ENCODE assay signal across 22 mouse cellular contexts in genomic region chr7:109454856-109455255, GRCm38 (mm10). TPM values are rescaled to one million over a fixed set of nuclear protein-coding genes. Genes with fewer than 3 reads are reported as not detected.
DNase-seq lines count a peak whose midpoint lies in the region; ATAC-seq and TF ChIP-seq lines count a peak whose summit lies in the region.
"Had no signal": no experiment of that assay in that cellular context is flagged by ENCODE, and none has a peak within 500 bp of the region (broad histone marks: within the 10 kb centered on the region; RNA-seq: fewer than 3 reads in every experiment).

No protein-coding gene starts in this region.

- TF ChIP-seq POLR2A in cerebellum, adult 2 months (IDR thresholded peaks at IDR 0.05; ENCODE audit: borderline replicate concordance, insufficient read depth, low read length) = no peak

- no peak overlapping the region for H3K9ac ChIP-seq in liver, postnatal 0 days (replicated peaks)
- no peak overlapping the region for H3K9ac ChIP-seq in liver, embryonic 12.5 days
- H3K9ac ChIP-seq: embryonic facial prominence, embryonic 12.5 days; forebrain, embryonic 13.5 days; forebrain, embryonic 15.5 days; forebrain, postnatal 0 days had no signal

- no peak overlapping the region for H3K4me3 ChIP-seq in cerebellum, adult 2 months (replicated peaks; ENCODE audit: insufficient read depth, low read depth, low read length)
- no peak overlapping the region for H3K4me3 ChIP-seq in liver, postnatal 0 days (ENCODE audit: low read depth, low read length)
- no peak overlapping the region for H3K4me3 ChIP-seq in liver, embryonic 12.5 days
- H3K4me3 ChIP-seq: embryonic facial prominence, embryonic 10.5 days; embryonic facial prominence, embryonic 12.5 days; forebrain, embryonic 13.5 days; forebrain, embryonic 15.5 days had no signal

- WGBS in cerebellum, adult 2 months = 43% methylated on average over 9 of the region's 9 CpGs
- 81% methylated on average over 9 of the region's 9 CpGs for WGBS in liver, postnatal 0 days (ENCODE audit: insufficient replicate concordance)
- 73% methylated on average over 9 of the region's 9 CpGs for WGBS in liver, embryonic 12.5 days (ENCODE audit: insufficient replicate concordance)

- peaks cover 9% of the 10 kb centered on the region; the same call in 1 of the 2 replicates for H3K4me1 ChIP-seq in cerebellum, adult 2 months (ENCODE audit: control insufficient read depth, insufficient read depth, low read length)
- peaks cover 3% of the 10 kb centered on the region; the same call in 1 of the 2 replicates for H3K4me1 ChIP-seq in liver, postnatal 0 days (ENCODE audit: insufficient read depth)
- no peaks in the 10 kb centered on the region for H3K4me1 ChIP-seq in liver, embryonic 12.5 days
- H3K4me1 ChIP-seq: forebrain, embryonic 13.5 days; forebrain, embryonic 15.5 days had no signal

- ATAC-seq in liver, postnatal 0 days = no peak
- ATAC-seq in liver, embryonic 12.5 days = no peak
- ATAC-seq: activated CD4-positive, CD25-positive, alpha-beta regulatory T cell, adult 4 months; CD4-positive, CD25-positive, alpha-beta regulatory T cell, adult 4 months; forebrain, embryonic 13.5 days; forebrain, embryonic 15.5 days; forebrain, postnatal 0 days; Patski had no signal

- peak; percentile 17 to 29 for DNase-seq in cerebellum, adult 2 months
- DNase-seq in cerebellum, adult 9-11 months = no peak
- peak; percentile 47 to 65 for DNase-seq in cerebellum, postnatal 14 days
- no peak for DNase-seq in cerebellum, adult 8-10 months
- DNase-seq in cerebellum, postnatal 36 days = peak; percentile 17 to 24
- no peak for DNase-seq in cerebellum, adult 11-12 months
- DNase-seq in liver, postnatal 0 days = peak; percentile 10
- DNase-seq: adrenal gland, adult 8-10 months; adrenal gland, postnatal 14 days; adrenal gland, postnatal 36 days; B cell, adult 2 months; forebrain, postnatal 0 days had no signal

- TF ChIP-seq CTCF in cerebellum, adult 2 months (IDR thresholded peaks at IDR 0.05; ENCODE audit: borderline replicate concordance, insufficient read depth, low read depth, low read length) = no peak
- no peak for TF ChIP-seq CTCF in liver, postnatal 0 days (IDR thresholded peaks at IDR 0.05; ENCODE audit: low read depth)

- H3K36me3 ChIP-seq in liver, postnatal 0 days (replicated peaks; ENCODE audit: insufficient read depth, low read length) = no peaks in the 10 kb centered on the region
- H3K36me3 ChIP-seq in liver, embryonic 12.5 days = no peaks in the 10 kb centered on the region
- H3K36me3 ChIP-seq: embryonic facial prominence, embryonic 10.5 days; embryonic facial prominence, embryonic 12.5 days; forebrain, embryonic 15.5 days; G1E had no signal

- H3K9me3 ChIP-seq in liver, postnatal 0 days (ENCODE audit: low read length) = no peaks in the 10 kb centered on the region
- H3K9me3 ChIP-seq in liver, embryonic 12.5 days (replicated peaks) = no peaks in the 10 kb centered on the region
- H3K9me3 ChIP-seq: embryonic facial prominence, embryonic 10.5 days; embryonic facial prominence, embryonic 12.5 days; forebrain, embryonic 13.5 days; forebrain, embryonic 15.5 days; G1E had no signal

- H3K4me2 ChIP-seq in liver, postnatal 0 days (ENCODE audit: low read depth, low read length) = no peak overlapping the region
- H3K4me2 ChIP-seq in liver, embryonic 12.5 days = no peak overlapping the region
- H3K4me2 ChIP-seq: embryonic facial prominence, embryonic 12.5 days; forebrain, embryonic 13.5 days; forebrain, embryonic 15.5 days had no signal

- H3K27me3 ChIP-seq in cerebellum, adult 2 months (ENCODE audit: control insufficient read depth, insufficient read depth, low read length) = no peaks in the 10 kb centered on the region
- no peaks in the 10 kb centered on the region for H3K27me3 ChIP-seq in liver, postnatal 0 days (ENCODE audit: insufficient read depth, low read length)
- no peaks in the 10 kb centered on the region for H3K27me3 ChIP-seq in liver, embryonic 12.5 days (replicated peaks)
- H3K27me3 ChIP-seq: CH12.LX; embryonic facial prominence, embryonic 12.5 days; forebrain, embryonic 13.5 days; forebrain, embryonic 15.5 days; Patski had no signal

- no peak overlapping the region for H3K27ac ChIP-seq in cerebellum, adult 2 months (ENCODE audit: insufficient read depth, low read length)
- H3K27ac ChIP-seq in liver, postnatal 0 days (ENCODE audit: low read depth) = no peak overlapping the region
- H3K27ac ChIP-seq in liver, embryonic 12.5 days = no peak overlapping the region
- H3K27ac ChIP-seq: embryonic facial prominence, embryonic 10.5 days; embryonic facial prominence, embryonic 12.5 days; forebrain, embryonic 13.5 days; forebrain, embryonic 15.5 days had no signal

- TF ChIP-seq EP300 in liver, postnatal 0 days (IDR thresholded peaks at IDR 0.05; ENCODE audit: low read depth) = no peak

RNA-seq across cellular contexts. Expression of gene Stk33, which starts 16.0 kb away (rescaled TPM):
- 0.90 and 1.1 TPM in 2 replicates for polyA plus RNA-seq in cerebellum, adult 2 months (2012; rRNA removed)
- not detected in 2 replicates for polyA plus RNA-seq in liver, postnatal 0 days (2015; fragmentation: Nextera tagmentation; extraction: Ambion mirVana)
- polyA plus RNA-seq in liver, embryonic 12.5 days (2016; fragmentation: Nextera tagmentation; extraction: Ambion mirVana) = not detected in 2 replicates
- polyA plus RNA-seq: activated CD4-positive, CD25-positive, alpha-beta regulatory T cell, adult 4 months; CD4-positive, CD25-positive, alpha-beta regulatory T cell, adult 4 months; G1E; Patski had no signal

RNA-seq across cellular contexts. Expression of gene Trim66, which starts 53.1 kb away (rescaled TPM):
- 11.3 and 11.6 TPM in 2 replicates for polyA plus RNA-seq in cerebellum, adult 2 months (2012; rRNA removed)
- polyA plus RNA-seq in liver, postnatal 0 days (2015; fragmentation: Nextera tagmentation; extraction: Ambion mirVana) = 0.02 TPM in 1 of 2 replicates, not detected in the other
- 0.04 TPM in 1 of 2 replicates, not detected in the other for polyA plus RNA-seq in liver, embryonic 12.5 days (2016; fragmentation: Nextera tagmentation; extraction: Ambion mirVana)
- polyA plus RNA-seq: activated CD4-positive, CD25-positive, alpha-beta regulatory T cell, adult 4 months; CD4-positive, CD25-positive, alpha-beta regulatory T cell, adult 4 months had no signal

Comparison
In these comparisons a context has a peak if more than half of its experiments do, and no peak if none do; other contexts are left out.
1. DNase-seq: peak in cerebellum, adult 2 months (2 of 2), cerebellum, postnatal 14 days (2 of 2), cerebellum, postnatal 36 days (2 of 2) and liver, postnatal 0 days (single experiment); none in cerebellum, adult 9-11 months (single experiment), cerebellum, adult 8-10 months (single experiment) and cerebellum, adult 11-12 months (single experiment).
2. RNA of gene Trim66, which starts 53.1 kb away (polyA plus RNA-seq): 11.3 to 11.6 TPM in cerebellum, adult 2 months; 0.04 TPM in liver, embryonic 12.5 days and 0.02 TPM in liver, postnatal 0 days; every median in the first group is over 10 times any median in the second.